Mouse (Mus musculus) myocyte (in vitro differentiated cells): ENCODE measurements around the gene Gm13420.

Experiments used
- E2F4 ChIP-seq: IDR thresholded peaks from one replicate; pipeline ENCODE4 v1.6.1; 2011; ENCODE audit warnings: mild to moderate bottlenecking, control low read depth, moderate library complexity; ENCODE audit not compliant: insufficient read depth
- MYOD1 ChIP-seq, 3 experiments: IDR thresholded peaks; one replicate each; pipeline ENCODE4 v1.6.1; 2011; ENCODE audit warnings: control low read depth in 2 of 3, low read depth in 2 of 3, mild to moderate bottlenecking in 2 of 3, moderate library complexity in 1 of 3; ENCODE audit not compliant: insufficient read length in 2 of 3, control insufficient read depth in 1 of 3
- MYOG ChIP-seq, 3 experiments: IDR thresholded peaks; one replicate each; pipeline ENCODE4 v1.6.1; 2011; ENCODE audit warnings: control low read depth in 2 of 3, low read depth in 2 of 3, mild to moderate bottlenecking in 2 of 3; ENCODE audit not compliant: insufficient read length in 2 of 3, control insufficient read depth in 1 of 3, insufficient read depth in 1 of 3
- POLR2A ChIP-seq: IDR thresholded peaks from one replicate; pipeline ENCODE4 v1.6.1; 2011; ENCODE audit warnings: low read depth, mild to moderate bottlenecking, control low read depth, moderate library complexity; ENCODE audit not compliant: insufficient read length
- POLR2AphosphoS2 ChIP-seq: IDR thresholded peaks from one replicate; pipeline ENCODE4 v1.6.1; 2011; ENCODE audit warnings: low read depth, control low read depth; ENCODE audit not compliant: insufficient read length
- TCF12 ChIP-seq: IDR thresholded peaks from one replicate; pipeline ENCODE4 v1.6.1; 2011; ENCODE audit warnings: mild to moderate bottlenecking, control low read depth; ENCODE audit not compliant: poor library complexity, insufficient read depth, severe bottlenecking
- USF1 ChIP-seq: IDR thresholded peaks from one replicate; pipeline ENCODE4 v1.6.1; 2011; ENCODE audit warnings: low read depth, mild to moderate bottlenecking, control low read depth, moderate library complexity

DNA sequence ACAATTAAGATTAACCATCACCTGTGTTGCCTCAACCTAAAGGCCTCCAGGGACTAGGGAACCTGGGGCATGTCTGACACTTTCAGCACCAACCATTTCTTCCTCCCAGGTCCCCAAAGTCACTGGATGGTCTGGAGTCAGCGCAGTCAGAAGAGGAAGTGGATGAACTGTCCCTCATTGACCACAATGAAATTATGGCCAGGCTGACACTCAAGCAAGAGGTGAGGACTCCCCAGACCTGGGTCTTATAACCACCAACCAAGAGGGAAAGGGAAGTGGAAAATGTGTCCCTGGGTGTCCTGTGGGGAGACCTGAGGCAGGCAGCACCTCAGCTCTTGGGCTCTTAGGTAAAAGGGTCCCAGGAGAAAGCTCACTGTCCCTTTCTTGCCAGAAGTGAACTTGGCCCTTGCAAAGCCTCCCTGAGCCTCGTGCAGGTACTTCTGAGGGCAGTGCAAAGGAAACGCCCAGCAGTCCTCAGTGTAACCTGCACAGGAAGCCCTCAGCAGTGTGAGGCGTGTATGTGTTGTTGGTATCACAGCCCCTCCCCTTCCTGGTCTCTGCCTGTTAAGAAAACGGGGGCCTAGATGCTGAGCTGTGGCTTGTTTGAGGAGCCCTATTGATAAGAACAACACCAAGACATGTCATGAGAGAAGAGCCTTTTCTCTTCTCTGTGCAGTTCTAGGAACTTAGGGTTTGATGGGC lies 26.7 kb downstream of the Gm13420 start:
- TF ChIP-seq POLR2A (no peak), POLR2AphosphoS2 (no peak), E2F4 (no peak), USF1 (no peak), MYOD1 (IDR thresholded peaks at IDR 0.05; ENCODE audit: control insufficient read depth in 1 of 3, insufficient read length in 2 of 3, low read depth in 2 of 3) (no peak), MYOG (IDR thresholded peaks at IDR 0.05; ENCODE audit: control insufficient read depth in 1 of 3, insufficient read depth in 1 of 3, insufficient read length in 2 of 3, low read depth in 2 of 3) (no peak), TCF12 (no peak)
